Mouse (Mus musculus) bone marrow macrophage, adult 2 months (primary cell): Measurements from ENCODE around the gene Zfp53.

Experiments
- CTCF ChIP-seq: IDR thresholded peaks from 2 replicates; pipeline ENCODE4 v1.5.1; 2012; ENCODE audit warnings: low read depth, mild to moderate bottlenecking, low read length, moderate library complexity
- POLR2A ChIP-seq: IDR thresholded peaks from 2 replicates; pipeline ENCODE4 v1.6.1; 2012; ENCODE audit warnings: mild to moderate bottlenecking, low read depth, low read length, borderline replicate concordance

DNA sequence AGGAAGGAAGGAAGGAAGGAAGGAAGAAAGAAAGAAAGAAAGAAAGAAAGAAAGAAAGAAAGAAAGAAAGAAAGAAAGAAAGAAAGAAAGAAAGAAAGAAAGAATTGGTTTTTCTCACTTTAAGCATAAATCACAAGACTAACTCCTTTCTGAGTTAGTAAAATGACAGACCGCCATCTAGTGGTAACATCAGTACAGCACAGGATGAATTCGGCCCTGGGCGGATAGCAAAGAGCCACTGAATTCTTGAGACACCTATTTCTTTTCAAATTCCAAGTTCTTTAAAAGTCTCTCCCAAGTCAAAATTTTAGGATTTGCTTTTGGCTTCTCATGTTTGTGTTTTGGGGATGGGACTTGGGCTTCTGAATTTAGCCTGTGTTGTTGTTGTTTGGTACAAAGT, 39.1 kb upstream of the Zfp53 start:
- TF ChIP-seq CTCF (no peak), POLR2A (no peak)
